Mouse (Mus musculus): ENCODE results near the gene Ttc6. TPM values are rescaled to one million over a fixed set of nuclear protein-coding genes. Genes with fewer than 3 reads are reported as not detected.

Ttc6 gene
- total and polyA plus RNA-seq, 2 experiments = 1.0 TPM

GRCm38 (mm10) chr12:57575931-57576628 lies 12.2 kb downstream of the Ttc6 start:
- 6% methylated on average over 81 of the region's 81 CpGs for WGBS
- peaks cover 6% of the 10 kb centered on the region; the same call in 1 of the 2 replicates for H3K4me1 ChIP-seq (ENCODE audit: control insufficient read depth, insufficient read depth, low read length)
- peak; percentile 71 for TF ChIP-seq CTCF (IDR thresholded peaks at IDR 0.05; ENCODE audit: low read depth, low read length)
- no peak for TF ChIP-seq POLR2A (IDR thresholded peaks at IDR 0.05; ENCODE audit: extremely low read depth, insufficient read depth, low read length)
- DNase-seq (ENCODE audit: extremely low read depth, low read depth, low spot score) = peak; percentile 5
- no peaks in the 10 kb centered on the region for H3K27me3 ChIP-seq (ENCODE audit: control insufficient read depth, insufficient read depth, low read length)
- H3K27ac ChIP-seq (replicated peaks; ENCODE audit: insufficient read depth, low read depth, low read length) = no peak overlapping the region
- peak overlapping the region; percentile 50 for H3K9ac ChIP-seq (ENCODE audit: low read depth, low read length)
- H3K4me3 ChIP-seq (ENCODE audit: insufficient read depth, low read depth, low read length) = peak overlapping the region; percentile 22
- no peaks in the 10 kb centered on the region for H3K36me3 ChIP-seq (ENCODE audit: control insufficient read depth, insufficient read depth, low read length)
- no peaks in the 10 kb centered on the region for H3K79me2 ChIP-seq (ENCODE audit: control insufficient read depth, insufficient read depth, low read length)

- Histone ChIP-seq H3K79me2 (ENCODE audit: control insufficient read depth, insufficient read depth, low read length) (no peaks in the 10 kb centered on the region), H3K36me3 (ENCODE audit: control insufficient read depth, insufficient read depth, low read length) (no peaks in the 10 kb centered on the region), H3K27ac (replicated peaks; ENCODE audit: insufficient read depth, low read depth, low read length) (no peak overlapping the region), H3K4me1 (ENCODE audit: control insufficient read depth, insufficient read depth, low read length) (no peaks in the 10 kb centered on the region), H3K4me3 (ENCODE audit: insufficient read depth, low read depth, low read length) (no peak overlapping the region), H3K27me3 (ENCODE audit: control insufficient read depth, insufficient read depth, low read length) (no peaks in the 10 kb centered on the region), H3K9ac (ENCODE audit: low read depth, low read length) (no peak overlapping the region)
- no peak for DNase-seq (ENCODE audit: extremely low read depth, low read depth, low spot score)
- WGBS = 81% methylated on average over 5 of the region's 5 CpGs
- TF ChIP-seq CTCF (IDR thresholded peaks at IDR 0.05; ENCODE audit: low read depth, low read length) (no peak), POLR2A (IDR thresholded peaks at IDR 0.05; ENCODE audit: extremely low read depth, insufficient read depth, low read length) (no peak)
These were observed 43.7 kb downstream of the Ttc6 start for GRCm38 (mm10) chr12:57607624-57608023.

- Histone ChIP-seq H3K27me3 (ENCODE audit: control insufficient read depth, insufficient read depth, low read length) (no peaks in the 10 kb centered on the region), H3K36me3 (ENCODE audit: control insufficient read depth, insufficient read depth, low read length) (no peaks in the 10 kb centered on the region; the same call in 1 of the 2 replicates), H3K79me2 (ENCODE audit: control insufficient read depth, insufficient read depth, low read length) (no peaks in the 10 kb centered on the region), H3K9ac (ENCODE audit: low read depth, low read length) (no peak overlapping the region), H3K4me1 (ENCODE audit: control insufficient read depth, insufficient read depth, low read length) (no peaks in the 10 kb centered on the region), H3K27ac (replicated peaks; ENCODE audit: insufficient read depth, low read depth, low read length) (no peak overlapping the region), H3K4me3 (ENCODE audit: insufficient read depth, low read depth, low read length) (no peak overlapping the region)
- no peak for DNase-seq (ENCODE audit: extremely low read depth, low read depth, low spot score)
- TF ChIP-seq CTCF (IDR thresholded peaks at IDR 0.05; ENCODE audit: low read depth, low read length) = no peak
- no peak for TF ChIP-seq POLR2A (IDR thresholded peaks at IDR 0.05; ENCODE audit: extremely low read depth, insufficient read depth, low read length)
- WGBS = 78% methylated on average over 4 of the region's 4 CpGs
These were observed 51.2 kb downstream of the Ttc6 start for GRCm38 (mm10) chr12:57615137-57615536.

- Histone ChIP-seq H3K79me2 (ENCODE audit: control insufficient read depth, insufficient read depth, low read length) (no peaks in the 10 kb centered on the region), H3K4me3 (ENCODE audit: insufficient read depth, low read depth, low read length) (no peak overlapping the region), H3K9ac (ENCODE audit: low read depth, low read length) (no peak overlapping the region), H3K27me3 (ENCODE audit: control insufficient read depth, insufficient read depth, low read length) (no peaks in the 10 kb centered on the region), H3K4me1 (ENCODE audit: control insufficient read depth, insufficient read depth, low read length) (no peaks in the 10 kb centered on the region), H3K27ac (replicated peaks; ENCODE audit: insufficient read depth, low read depth, low read length) (no peak overlapping the region), H3K36me3 (ENCODE audit: control insufficient read depth, insufficient read depth, low read length) (no peaks in the 10 kb centered on the region; the same call in 1 of the 2 replicates)
- peak; percentile 15 for DNase-seq (ENCODE audit: extremely low read depth, low read depth, low spot score)
- TF ChIP-seq POLR2A (IDR thresholded peaks at IDR 0.05; ENCODE audit: extremely low read depth, insufficient read depth, low read length) (no peak), CTCF (IDR thresholded peaks at IDR 0.05; ENCODE audit: low read depth, low read length) (peak; percentile 48)
- WGBS = 85% methylated on average over 5 of the region's 5 CpGs
These were observed 58.1 kb downstream of the Ttc6 start for GRCm38 (mm10) chr12:57622030-57622429.

- H3K27ac ChIP-seq (replicated peaks; ENCODE audit: insufficient read depth, low read depth, low read length) = no peak overlapping the region
- no peaks in the 10 kb centered on the region for H3K36me3 ChIP-seq (ENCODE audit: control insufficient read depth, insufficient read depth, low read length)
- no peak overlapping the region for H3K4me3 ChIP-seq (ENCODE audit: insufficient read depth, low read depth, low read length)
- H3K4me1 ChIP-seq (ENCODE audit: control insufficient read depth, insufficient read depth, low read length) = no peaks in the 10 kb centered on the region
- no peak overlapping the region for H3K9ac ChIP-seq (ENCODE audit: low read depth, low read length)
- peak; percentile 64 for DNase-seq (ENCODE audit: extremely low read depth, low read depth, low spot score)
- TF ChIP-seq CTCF (IDR thresholded peaks at IDR 0.05; ENCODE audit: low read depth, low read length) (no peak), POLR2A (IDR thresholded peaks at IDR 0.05; ENCODE audit: extremely low read depth, insufficient read depth, low read length) (no peak)
- 13% methylated on average over 7 of the region's 7 CpGs for WGBS
- no peaks in the 10 kb centered on the region for H3K79me2 ChIP-seq (ENCODE audit: control insufficient read depth, insufficient read depth, low read length)
- no peaks in the 10 kb centered on the region for H3K27me3 ChIP-seq (ENCODE audit: control insufficient read depth, insufficient read depth, low read length)
These were observed 59.4 kb downstream of the Ttc6 start for GRCm38 (mm10) chr12:57623264-57623663.

- no peak overlapping the region for H3K27ac ChIP-seq (replicated peaks; ENCODE audit: insufficient read depth, low read depth, low read length)
- no peak for TF ChIP-seq POLR2A (IDR thresholded peaks at IDR 0.05; ENCODE audit: extremely low read depth, insufficient read depth, low read length)
- no peak for TF ChIP-seq CTCF (IDR thresholded peaks at IDR 0.05; ENCODE audit: low read depth, low read length)
- no peaks in the 10 kb centered on the region for H3K4me1 ChIP-seq (ENCODE audit: control insufficient read depth, insufficient read depth, low read length)
- H3K4me3 ChIP-seq (ENCODE audit: insufficient read depth, low read depth, low read length) = no peak overlapping the region
- no peak for DNase-seq (ENCODE audit: extremely low read depth, low read depth, low spot score)
- no peaks in the 10 kb centered on the region for H3K27me3 ChIP-seq (ENCODE audit: control insufficient read depth, insufficient read depth, low read length)
- no peaks in the 10 kb centered on the region for H3K79me2 ChIP-seq (ENCODE audit: control insufficient read depth, insufficient read depth, low read length)
- WGBS = 57% methylated on average over 4 of the region's 4 CpGs
- no peak overlapping the region for H3K9ac ChIP-seq (ENCODE audit: low read depth, low read length)
- H3K36me3 ChIP-seq (ENCODE audit: control insufficient read depth, insufficient read depth, low read length) = no peaks in the 10 kb centered on the region
These were observed 60.2 kb downstream of the Ttc6 start for GRCm38 (mm10) chr12:57624011-57624608.
